Mouse (Mus musculus): ENCODE measurements around the gene Ankrd36. TPM values are rescaled to one million over a fixed set of nuclear protein-coding genes. Genes with fewer than 3 reads are reported as not detected.
"Not testable (repeated sequence)": the region's sequence is repeated elsewhere in the genome, so short reads cannot be mapped to it uniquely, and the experiment has no call there.

The Ankrd36 gene
- polyA plus RNA-seq, 1 experiment from 2014 or later, result not detected

GRCm38 (mm10) chr11:5575046-5575445 is 5.6 kb downstream of the Ankrd36 start:
- Histone ChIP-seq H3K4me3 (ENCODE audit: low read depth, low read length) (no peak overlapping the region), H3K4me2 (ENCODE audit: low read length) (no peak overlapping the region), H3K9ac (ENCODE audit: low read length) (no peak overlapping the region), H3K27ac (ENCODE audit: low read depth) (no peak overlapping the region), H3K36me3 (ENCODE audit: control insufficient read depth, insufficient read depth, low read length) (no peaks in the 10 kb centered on the region), H3K27me3 (replicated peaks; ENCODE audit: control insufficient read depth, insufficient read depth, low read length) (no peaks in the 10 kb centered on the region), H3K4me1 (replicated peaks; ENCODE audit: control insufficient read depth, insufficient read depth, low read length) (no peaks in the 10 kb centered on the region), H3K9me3 (ENCODE audit: control insufficient read depth, low read length) (no peaks in the 10 kb centered on the region)
- DNase-seq (ENCODE audit: low spot score), result peak; percentile 31
- WGBS, result 74% methylated on average over 6 of the region's 6 CpGs
- no peak for ATAC-seq (replicated peaks; ENCODE audit: low FRiP score, low TSS enrichment, low read depth)

- ATAC-seq (replicated peaks; ENCODE audit: low FRiP score, low TSS enrichment, low read depth), result no peak
- Histone ChIP-seq H3K4me1 (replicated peaks; ENCODE audit: control insufficient read depth, insufficient read depth, low read length) (no peaks in the 10 kb centered on the region), H3K27me3 (replicated peaks; ENCODE audit: control insufficient read depth, insufficient read depth, low read length) (no peaks in the 10 kb centered on the region), H3K4me2 (ENCODE audit: low read length) (no peak overlapping the region), H3K4me3 (ENCODE audit: low read depth, low read length) (no peak overlapping the region), H3K9ac (ENCODE audit: low read length) (no peak overlapping the region), H3K9me3 (ENCODE audit: control insufficient read depth, low read length) (no peaks in the 10 kb centered on the region), H3K27ac (ENCODE audit: low read depth) (no peak overlapping the region), H3K36me3 (ENCODE audit: control insufficient read depth, insufficient read depth, low read length) (no peaks in the 10 kb centered on the region)
- 74% methylated on average over 6 of the region's 6 CpGs for WGBS
- DNase-seq (ENCODE audit: low spot score), result no peak
Measured at GRCm38 (mm10) chr11:5592336-5592735, 22.9 kb downstream of the Ankrd36 start.

GRCm38 (mm10) chr11:5595381-5595791 is 25.9 kb downstream of the Ankrd36 start:
- 54% methylated on average over 4 of the region's 4 CpGs for WGBS
- Histone ChIP-seq H3K4me1 (replicated peaks; ENCODE audit: control insufficient read depth, insufficient read depth, low read length) (no peaks in the 10 kb centered on the region), H3K9me3 (ENCODE audit: control insufficient read depth, low read length) (no peaks in the 10 kb centered on the region), H3K4me3 (ENCODE audit: low read depth, low read length) (no peak overlapping the region), H3K4me2 (ENCODE audit: low read length) (no peak overlapping the region), H3K27ac (ENCODE audit: low read depth) (no peak overlapping the region), H3K9ac (ENCODE audit: low read length) (no peak overlapping the region), H3K36me3 (ENCODE audit: control insufficient read depth, insufficient read depth, low read length) (no peaks in the 10 kb centered on the region), H3K27me3 (replicated peaks; ENCODE audit: control insufficient read depth, insufficient read depth, low read length) (no peaks in the 10 kb centered on the region)
- no peak for ATAC-seq (replicated peaks; ENCODE audit: low FRiP score, low TSS enrichment, low read depth)
- DNase-seq (ENCODE audit: low spot score), result no peak

- no peak overlapping the region for H3K4me2 ChIP-seq (ENCODE audit: low read length)
- no peaks in the 10 kb centered on the region for H3K27me3 ChIP-seq (replicated peaks; ENCODE audit: control insufficient read depth, insufficient read depth, low read length)
- H3K4me1 ChIP-seq (replicated peaks; ENCODE audit: control insufficient read depth, insufficient read depth, low read length), result no peaks in the 10 kb centered on the region
- no peak overlapping the region for H3K4me3 ChIP-seq (ENCODE audit: low read depth, low read length)
- H3K9me3 ChIP-seq (ENCODE audit: control insufficient read depth, low read length), result no peaks in the 10 kb centered on the region
- no peaks in the 10 kb centered on the region for H3K36me3 ChIP-seq (ENCODE audit: control insufficient read depth, insufficient read depth, low read length)
- no peak for ATAC-seq (replicated peaks; ENCODE audit: low FRiP score, low TSS enrichment, low read depth)
- H3K27ac ChIP-seq (ENCODE audit: low read depth), result no peak overlapping the region
- WGBS, result 83% methylated on average over 5 of the region's 5 CpGs
- H3K9ac ChIP-seq (ENCODE audit: low read length), result no peak overlapping the region
- no peak for DNase-seq (ENCODE audit: low spot score)
Measured at GRCm38 (mm10) chr11:5595792-5596191, 26.3 kb downstream of the Ankrd36 start.

- H3K4me1 ChIP-seq (replicated peaks; ENCODE audit: control insufficient read depth, insufficient read depth, low read length), result no peaks in the 10 kb centered on the region
- H3K4me2 ChIP-seq (ENCODE audit: low read length), result no peak overlapping the region
- no peak overlapping the region for H3K9ac ChIP-seq (ENCODE audit: low read length)
- no peaks in the 10 kb centered on the region for H3K27me3 ChIP-seq (replicated peaks; ENCODE audit: control insufficient read depth, insufficient read depth, low read length)
- no peaks in the 10 kb centered on the region for H3K36me3 ChIP-seq (ENCODE audit: control insufficient read depth, insufficient read depth, low read length)
- H3K4me3 ChIP-seq (ENCODE audit: low read depth, low read length), result no peak overlapping the region
- no peak overlapping the region for H3K27ac ChIP-seq (ENCODE audit: low read depth)
- 55% methylated on average over 6 of the region's 6 CpGs for WGBS
- H3K9me3 ChIP-seq (ENCODE audit: control insufficient read depth, low read length), result no peaks in the 10 kb centered on the region
- ATAC-seq (replicated peaks; ENCODE audit: low FRiP score, low TSS enrichment, low read depth) (no peak), DNase-seq (ENCODE audit: low spot score) (no peak)
Measured at GRCm38 (mm10) chr11:5596756-5597155, 27.3 kb downstream of the Ankrd36 start.

- no peaks in the 10 kb centered on the region for H3K36me3 ChIP-seq (ENCODE audit: control insufficient read depth, insufficient read depth, low read length)
- no peaks in the 10 kb centered on the region for H3K4me1 ChIP-seq (replicated peaks; ENCODE audit: control insufficient read depth, insufficient read depth, low read length)
- no peak overlapping the region for H3K4me2 ChIP-seq (ENCODE audit: low read length)
- ATAC-seq (replicated peaks; ENCODE audit: low FRiP score, low TSS enrichment, low read depth) (no peak), DNase-seq (ENCODE audit: low spot score) (no peak)
- H3K27ac ChIP-seq (ENCODE audit: low read depth), result no peak overlapping the region
- H3K4me3 ChIP-seq (ENCODE audit: low read depth, low read length), result no peak overlapping the region
- no peak overlapping the region for H3K9ac ChIP-seq (ENCODE audit: low read length)
- 74% methylated on average over 3 of the region's 3 CpGs for WGBS
- no peaks in the 10 kb centered on the region for H3K9me3 ChIP-seq (ENCODE audit: control insufficient read depth, low read length)
- H3K27me3 ChIP-seq (replicated peaks; ENCODE audit: control insufficient read depth, insufficient read depth, low read length), result no peaks in the 10 kb centered on the region
Measured at GRCm38 (mm10) chr11:5605421-5605820, 35.9 kb downstream of the Ankrd36 start.

- not testable (repeated sequence) for H3K9ac ChIP-seq (ENCODE audit: low read length); H3K4me1 ChIP-seq (replicated peaks; ENCODE audit: control insufficient read depth, insufficient read depth, low read length); DNase-seq (ENCODE audit: low spot score); H3K36me3 ChIP-seq (ENCODE audit: control insufficient read depth, insufficient read depth, low read length); H3K4me2 ChIP-seq (ENCODE audit: low read length); H3K4me3 ChIP-seq (ENCODE audit: low read depth, low read length); H3K27me3 ChIP-seq (replicated peaks; ENCODE audit: control insufficient read depth, insufficient read depth, low read length); ATAC-seq (replicated peaks; ENCODE audit: low FRiP score, low TSS enrichment, low read depth); H3K27ac ChIP-seq (ENCODE audit: low read depth); H3K9me3 ChIP-seq (ENCODE audit: control insufficient read depth, low read length)
- 67% methylated on average over 1 of the region's 1 CpGs for WGBS
Measured at GRCm38 (mm10) chr11:5611918-5612317, 42.4 kb downstream of the Ankrd36 start.

- Histone ChIP-seq H3K27me3 (replicated peaks; ENCODE audit: control insufficient read depth, insufficient read depth, low read length) (no peaks in the 10 kb centered on the region), H3K4me1 (replicated peaks; ENCODE audit: control insufficient read depth, insufficient read depth, low read length) (no peaks in the 10 kb centered on the region), H3K27ac (ENCODE audit: low read depth) (no peak overlapping the region), H3K4me2 (ENCODE audit: low read length) (no peak overlapping the region), H3K36me3 (ENCODE audit: control insufficient read depth, insufficient read depth, low read length) (no peaks in the 10 kb centered on the region), H3K4me3 (ENCODE audit: low read depth, low read length) (no peak overlapping the region), H3K9ac (ENCODE audit: low read length) (no peak overlapping the region), H3K9me3 (ENCODE audit: control insufficient read depth, low read length) (0 out of 2 replicates have a peak, but pooled peaks cover 2% of the 10 kb centered on the region)
- WGBS, result 77% methylated on average over 3 of the region's 3 CpGs
- no peak for ATAC-seq (replicated peaks; ENCODE audit: low FRiP score, low TSS enrichment, low read depth)
- no peak for DNase-seq (ENCODE audit: low spot score)
Measured at GRCm38 (mm10) chr11:5614453-5614852, 45.0 kb downstream of the Ankrd36 start.

- Histone ChIP-seq H3K27ac (ENCODE audit: low read depth) (no peak overlapping the region), H3K4me1 (replicated peaks; ENCODE audit: control insufficient read depth, insufficient read depth, low read length) (no peaks in the 10 kb centered on the region), H3K36me3 (ENCODE audit: control insufficient read depth, insufficient read depth, low read length) (no peaks in the 10 kb centered on the region), H3K4me3 (ENCODE audit: low read depth, low read length) (no peak overlapping the region), H3K27me3 (replicated peaks; ENCODE audit: control insufficient read depth, insufficient read depth, low read length) (no peaks in the 10 kb centered on the region), H3K9ac (ENCODE audit: low read length) (no peak overlapping the region), H3K4me2 (ENCODE audit: low read length) (no peak overlapping the region), H3K9me3 (ENCODE audit: control insufficient read depth, low read length) (no peaks in the 10 kb centered on the region)
- ATAC-seq (replicated peaks; ENCODE audit: low FRiP score, low TSS enrichment, low read depth) (no peak), DNase-seq (ENCODE audit: low spot score) (no peak)
- 82% methylated on average over 4 of the region's 4 CpGs for WGBS
Measured at GRCm38 (mm10) chr11:5625101-5625500, 55.6 kb downstream of the Ankrd36 start.
